Mouse (Mus musculus) embryonic facial prominence, embryonic 11.5 days (tissue): ENCODE results near the gene Lgr4. TPM values are rescaled to one million over a fixed set of nuclear protein-coding genes. Genes with fewer than 3 reads are reported as not detected.

Experiments
- ATAC-seq: fragments of 200-750 bp; cut with Nextera tagmentation; replicated peaks from 2 replicates; pipeline ENCODE4 v1.8.0; 2017; ENCODE audit warnings: low read depth; ENCODE audit not compliant: insufficient number of reproducible peaks, low FRiP score, low TSS enrichment
- DNase-seq: peaks from one replicate; pipeline ENCODE4 v3.0.0-alpha.2; 2015; ENCODE audit warnings: low spot score
- H3K27ac ChIP-seq: fragments of 300-500 bp; sonication (generic); replicated peaks from 2 replicates; pipeline ENCODE4 v1.5.1; 2014; ENCODE audit warnings: mild to moderate bottlenecking, low read depth, low read length, control low read depth
- H3K27me3 ChIP-seq: fragments of 300-500 bp; sonication (generic); 2 replicates; pipeline ENCODE4 v1.6.1; 2014; ENCODE audit warnings: mild to moderate bottlenecking, low read length, moderate library complexity, mixed read lengths; ENCODE audit not compliant: control insufficient read depth, insufficient read depth
- H3K36me3 ChIP-seq: fragments of 300-500 bp; sonication (generic); replicated peaks from 2 replicates; pipeline ENCODE4 v1.6.1; 2014; ENCODE audit warnings: low read depth, mild to moderate bottlenecking, low read length, moderate library complexity, mixed read lengths; ENCODE audit not compliant: control insufficient read depth, insufficient read depth
- H3K4me1 ChIP-seq: fragments of 300-500 bp; sonication (generic); 2 replicates; pipeline ENCODE4 v1.6.1; 2014; ENCODE audit warnings: low read length, mixed read lengths; ENCODE audit not compliant: control insufficient read depth, insufficient read depth
- H3K4me2 ChIP-seq: fragments of 300-500 bp; sonication (generic); 2 replicates; pipeline ENCODE4 v1.6.1; 2014; ENCODE audit warnings: low read depth, mild to moderate bottlenecking, control low read depth, low read length, moderate library complexity
- H3K4me3 ChIP-seq: fragments of 300-500 bp; sonication (generic); 2 replicates; pipeline ENCODE4 v1.5.1; 2014; ENCODE audit warnings: low read depth, low read length, control low read depth
- H3K9ac ChIP-seq: fragments of 300-500 bp; sonication (generic); replicated peaks from 2 replicates; pipeline ENCODE4 v1.6.1; 2014; ENCODE audit warnings: mild to moderate bottlenecking, control low read depth, low read length
- H3K9me3 ChIP-seq: fragments of 300-500 bp; sonication (generic); replicated peaks from 2 replicates; pipeline ENCODE4 v1.6.1; 2016; ENCODE audit warnings: mild to moderate bottlenecking, low read length, inconsistent platforms, mixed read lengths; ENCODE audit not compliant: control insufficient read depth
- WGBS: fragments of 180-500 bp; shearing (Covaris S2); extraction: QIAGEN DNeasy Blood & Tissue Kit; methylation state at CpG from one replicate; pipeline ENCODE4 v1.1.7; 2014; 5-methylcytosine and 5-hydroxymethylcytosine counted together
- polyA plus RNA-seq: library from polyadenylated mRNA; unstranded; fragments of >200 nt; fragmentation: Nextera tagmentation; extraction: Ambion mirVana; gene quantifications from 2 replicates; pipeline ENCODE4 v1.2.1, GENCODE M21; 2014

Gene Lgr4
- polyA plus RNA-seq, 1 experiment from 2014 or later, result 17.2 TPM

GRCm38 (mm10) chr2:109913241-109913640 is 4.2 kb upstream of the Lgr4 start:
- Histone ChIP-seq H3K36me3 (no peaks in the 10 kb centered on the region), H3K4me3 (no peak overlapping the region), H3K4me1 (no peaks in the 10 kb centered on the region), H3K27me3 (no peaks in the 10 kb centered on the region), H3K9me3 (no peaks in the 10 kb centered on the region), H3K4me2 (no peak overlapping the region), H3K9ac (no peak overlapping the region), H3K27ac (no peak overlapping the region)
- 60% methylated on average over 8 of the region's 8 CpGs for WGBS
- DNase-seq (no peak), ATAC-seq (no peak)

GRCm38 (mm10) chr2:109914601-109915000 is 2.8 kb upstream of the Lgr4 start:
- Histone ChIP-seq H3K4me2 (no peak overlapping the region), H3K27ac (no peak overlapping the region), H3K4me3 (no peak overlapping the region), H3K27me3 (no peaks in the 10 kb centered on the region), H3K36me3 (no peaks in the 10 kb centered on the region), H3K9me3 (no peaks in the 10 kb centered on the region), H3K9ac (no peak overlapping the region), H3K4me1 (no peaks in the 10 kb centered on the region)
- no peak for DNase-seq
- ATAC-seq, result no peak

- Histone ChIP-seq H3K27ac (no peak overlapping the region), H3K9me3 (no peaks in the 10 kb centered on the region), H3K36me3 (no peaks in the 10 kb centered on the region), H3K4me3 (peak overlapping the region; percentile 93), H3K9ac (no peak overlapping the region), H3K27me3 (no peaks in the 10 kb centered on the region), H3K4me2 (peak overlapping the region; percentile 40), H3K4me1 (no peaks in the 10 kb centered on the region)
- ATAC-seq (peak; percentile 29; the same call in 1 of the 2 replicates), DNase-seq (peak; percentile 12)
- WGBS, result 1% methylated on average over 11 of the region's 11 CpGs
Measured at GRCm38 (mm10) chr2:109916782-109917495, 508 bp upstream of the Lgr4 start.

GRCm38 (mm10) chr2:109918592-109919262 is 1.3 kb downstream of the Lgr4 start:
- Histone ChIP-seq H3K9ac (peak overlapping the region; percentile 86), H3K27me3 (no peaks in the 10 kb centered on the region), H3K36me3 (no peaks in the 10 kb centered on the region), H3K4me1 (no peaks in the 10 kb centered on the region), H3K9me3 (no peaks in the 10 kb centered on the region), H3K27ac (no peak overlapping the region), H3K4me2 (peak overlapping the region; percentile 63), H3K4me3 (peak overlapping the region; percentile 93)
- ATAC-seq (no peak), DNase-seq (peak; percentile 22)
- WGBS, result 6% methylated on average over 22 of the region's 22 CpGs

- peak overlapping the region; percentile 17; the same call in 1 of the 2 replicates for H3K4me3 ChIP-seq
- no peaks in the 10 kb centered on the region for H3K4me1 ChIP-seq
- no peaks in the 10 kb centered on the region for H3K9me3 ChIP-seq
- WGBS, result 75% methylated on average over 7 of the region's 7 CpGs
- H3K4me2 ChIP-seq, result peak overlapping the region; percentile 22
- H3K27me3 ChIP-seq, result no peaks in the 10 kb centered on the region
- H3K36me3 ChIP-seq, result no peaks in the 10 kb centered on the region
- no peak overlapping the region for H3K27ac ChIP-seq
- no peak for DNase-seq
- H3K9ac ChIP-seq, result peak overlapping the region; percentile 5; the same call in 1 of the 2 replicates
- ATAC-seq, result no peak
Measured at GRCm38 (mm10) chr2:109920471-109920870, 3.0 kb downstream of the Lgr4 start.

- H3K4me2 ChIP-seq, result no peak overlapping the region
- H3K9me3 ChIP-seq, result no peaks in the 10 kb centered on the region
- DNase-seq (no peak), ATAC-seq (no peak)
- no peak overlapping the region for H3K9ac ChIP-seq
- H3K36me3 ChIP-seq, result no peaks in the 10 kb centered on the region
- WGBS, result 64% methylated on average over 8 of the region's 8 CpGs
- no peak overlapping the region for H3K27ac ChIP-seq
- H3K4me1 ChIP-seq, result no peaks in the 10 kb centered on the region
- H3K4me3 ChIP-seq, result no peak overlapping the region
- H3K27me3 ChIP-seq, result no peaks in the 10 kb centered on the region
Measured at GRCm38 (mm10) chr2:109921298-109922035, 4.0 kb downstream of the Lgr4 start.

GRCm38 (mm10) chr2:109922306-109922705 is 4.9 kb downstream of the Lgr4 start:
- Histone ChIP-seq H3K36me3 (no peaks in the 10 kb centered on the region), H3K27me3 (no peaks in the 10 kb centered on the region), H3K4me3 (no peak overlapping the region), H3K9ac (no peak overlapping the region), H3K4me2 (no peak overlapping the region), H3K9me3 (no peaks in the 10 kb centered on the region), H3K4me1 (no peaks in the 10 kb centered on the region), H3K27ac (no peak overlapping the region)
- 82% methylated on average over 3 of the region's 3 CpGs for WGBS
- DNase-seq, result no peak
- no peak for ATAC-seq

- no peaks in the 10 kb centered on the region for H3K9me3 ChIP-seq
- 80% methylated on average over 3 of the region's 3 CpGs for WGBS
- ATAC-seq (no peak), DNase-seq (no peak)
- H3K4me3 ChIP-seq, result no peak overlapping the region
- no peaks in the 10 kb centered on the region for H3K4me1 ChIP-seq
- H3K36me3 ChIP-seq, result no peaks in the 10 kb centered on the region
- H3K9ac ChIP-seq, result no peak overlapping the region
- no peak overlapping the region for H3K4me2 ChIP-seq
- no peaks in the 10 kb centered on the region for H3K27me3 ChIP-seq
- H3K27ac ChIP-seq, result no peak overlapping the region
Measured at GRCm38 (mm10) chr2:109923031-109923430, 5.6 kb downstream of the Lgr4 start.
